Mouse (Mus musculus) frontal cortex, postnatal 25 days (tissue): ENCODE data around the gene Crybg1.
"Not testable (repeated sequence)": the region's sequence is repeated elsewhere in the genome, so short reads cannot be mapped to it uniquely, and the experiment has no call there.

Experiments used
- DNase-seq, 2 experiments: peaks; one replicate each; pipeline ENCODE4 v3.0.0; 2022; ENCODE audit warnings: low spot score in 2 of 2

Gene Crybg1

GRCm38 (mm10) chr10:44006815-44007214, 141.8 kb downstream of the Crybg1 start:
- DNase-seq = no peak

GRCm38 (mm10) chr10:44005677-44006641, 142.7 kb downstream of the Crybg1 start:
- no peak for DNase-seq

- DNase-seq = no peak
Observed at GRCm38 (mm10) chr10:44004221-44004751, 144.4 kb downstream of the Crybg1 start.

- no peak for DNase-seq
Observed at GRCm38 (mm10) chr10:44003551-44004151, 145.0 kb downstream of the Crybg1 start.

- DNase-seq = no peak
Observed at GRCm38 (mm10) chr10:44002995-44003524, 145.6 kb downstream of the Crybg1 start.

GRCm38 (mm10) chr10:44002004-44002940, 146.4 kb downstream of the Crybg1 start:
- DNase-seq = no peak

- no peak for DNase-seq
Observed at GRCm38 (mm10) chr10:44000156-44000865, 148.3 kb downstream of the Crybg1 start.

GRCm38 (mm10) chr10:43998503-43999082, 150.1 kb downstream of the Crybg1 start:
- DNase-seq = no peak

- no peak for DNase-seq
Observed at GRCm38 (mm10) chr10:43998023-43998422, 150.6 kb downstream of the Crybg1 start.

- no peak for DNase-seq
Observed at GRCm38 (mm10) chr10:43997276-43997675, 151.4 kb downstream of the Crybg1 start.

GRCm38 (mm10) chr10:43995858-43996650, 152.6 kb downstream of the Crybg1 start:
- no peak for DNase-seq

GRCm38 (mm10) chr10:43993198-43993597, 155.5 kb downstream of the Crybg1 start:
- DNase-seq = no peak

- DNase-seq = no peak
Observed at GRCm38 (mm10) chr10:43992506-43992905, 156.1 kb downstream of the Crybg1 start.

- no peak for DNase-seq
Observed at GRCm38 (mm10) chr10:43991268-43991667, 157.4 kb downstream of the Crybg1 start.

GRCm38 (mm10) chr10:43983866-43984265, 164.8 kb downstream of the Crybg1 start:
- DNase-seq = no peak

- no peak for DNase-seq
Observed at GRCm38 (mm10) chr10:43983241-43983640, 165.4 kb downstream of the Crybg1 start.

- DNase-seq = no peak
Observed at GRCm38 (mm10) chr10:43982470-43982869, 166.2 kb downstream of the Crybg1 start.

- not testable (repeated sequence) for DNase-seq
Observed at GRCm38 (mm10) chr10:43980742-43981141, 167.9 kb downstream of the Crybg1 start.

- DNase-seq = no peak
Observed at GRCm38 (mm10) chr10:43980080-43980479, 168.6 kb downstream of the Crybg1 start.
